Mouse (Mus musculus) stomach, postnatal 0 days (tissue): ENCODE measurements around the gene B3gnt8.

Experiments used
- CTCF ChIP-seq: IDR thresholded peaks from 2 replicates; pipeline ENCODE4 v1.5.1; 2016; ENCODE audit warnings: antibody characterized with exemption, low read depth, mild to moderate bottlenecking, moderate library complexity
- EP300 ChIP-seq: optimal IDR thresholded peaks from 2 replicates; pipeline ENCODE3; 2016; ENCODE audit warnings: antibody characterized with exemption

GRCm38 (mm10) chr7:25628323-25628620, 1.8 kb downstream of the B3gnt8 start:
- no peak for TF ChIP-seq EP300
- TF ChIP-seq CTCF = no peak
